Mouse (Mus musculus) C2C12 (cell line): ENCODE results near the gene Tulp2.

Source experiments
- CEBPB ChIP-seq: IDR thresholded peaks from one replicate; pipeline ENCODE4 v1.6.1; 2011; ENCODE audit warnings: low read depth, mild to moderate bottlenecking, control low read depth, moderate library complexity
- CTCF ChIP-seq: IDR thresholded peaks from one replicate; pipeline ENCODE4 v1.5.1; 2011; ENCODE audit not compliant: control insufficient read depth, insufficient read depth, insufficient read length
- USF1 ChIP-seq: IDR thresholded peaks from one replicate; pipeline ENCODE4 v1.6.1; 2011; ENCODE audit warnings: low read depth, mild to moderate bottlenecking, control low read depth, moderate library complexity

DNA sequence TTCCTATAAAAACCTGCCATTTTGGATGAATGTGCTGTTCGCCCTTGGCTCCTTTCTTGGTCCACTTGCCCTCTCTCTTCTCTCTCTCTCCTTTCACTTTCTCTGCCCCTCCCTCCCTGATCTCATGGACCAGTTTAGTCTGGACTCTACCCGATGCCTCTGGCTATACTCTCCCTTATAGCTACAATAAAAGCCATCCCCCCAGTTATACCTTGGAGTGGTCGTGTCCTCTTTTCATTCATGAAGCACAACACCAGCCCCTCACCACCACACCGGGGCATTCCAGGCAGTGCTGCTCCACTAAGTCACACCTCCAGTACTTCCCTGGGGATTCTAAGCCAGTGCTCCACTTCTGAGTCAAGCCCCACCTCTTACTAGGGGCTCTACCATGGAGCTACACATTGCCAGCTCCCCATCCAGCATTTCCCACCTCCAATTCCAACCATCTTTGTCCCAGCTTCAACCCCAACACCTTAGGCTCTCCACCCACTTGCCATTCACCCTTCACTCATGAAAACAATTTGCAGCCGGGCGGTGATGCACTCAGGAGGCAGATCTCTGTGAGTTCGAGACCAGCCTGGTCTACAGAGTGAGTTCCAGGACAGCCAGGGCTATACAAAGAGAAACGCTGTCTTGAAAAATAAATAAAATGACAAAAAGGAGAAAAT lies 85.6 kb downstream of the Tulp2 start:
- TF ChIP-seq CTCF (no peak), CEBPB (no peak), USF1 (no peak)
